Mouse (Mus musculus) limb, embryonic 15.5 days (tissue): Measurements from ENCODE around the gene Clic5. TPM values are rescaled to one million over a fixed set of nuclear protein-coding genes. Genes with fewer than 3 reads are reported as not detected.

Source experiments
- polyA plus RNA-seq: library from polyadenylated mRNA; unstranded; fragments of >200 nt; fragmentation: Nextera tagmentation; extraction: Ambion mirVana; gene quantifications from 2 replicates; pipeline ENCODE4 v1.2.1, GENCODE M21; 2015

The Clic5 gene
- polyA plus RNA-seq, 1 experiment from 2014 or later, result 0.79 TPM

Other genes starting within 250 kb of the Clic5 start
- gene Enpp5, start 109.8 kb upstream of the Clic5 start, polyA plus RNA-seq, result 17.9 and 18.3 TPM in 2 replicates
- 3.4 and 3.7 TPM in 2 replicates for gene Enpp4, start 82.8 kb upstream of the Clic5 start, polyA plus RNA-seq